Mouse (Mus musculus): ENCODE results near the gene Gm4302. TPM values are rescaled to one million over a fixed set of nuclear protein-coding genes. Genes with fewer than 3 reads are reported as not detected.

Gene Gm4302
- polyA plus RNA-seq, 1 experiment from 2014 or later = not detected

Other genes starting within 250 kb of the Gm4302 start
- not detected in 2 replicates for gene Gm4301, start 5.2 kb upstream of the Gm4302 start, polyA plus RNA-seq (2015; fragmentation: Nextera tagmentation; extraction: Ambion mirVana)
- gene Gm4303, start 5.1 kb downstream of the Gm4302 start, polyA plus RNA-seq (2015; fragmentation: Nextera tagmentation; extraction: Ambion mirVana) = not detected in 2 replicates
- not detected in 2 replicates for gene Gm4305, start 10.3 kb downstream of the Gm4302 start, polyA plus RNA-seq (2015; fragmentation: Nextera tagmentation; extraction: Ambion mirVana)
- gene Gm4307, start 20.5 kb downstream of the Gm4302 start, polyA plus RNA-seq (2015; fragmentation: Nextera tagmentation; extraction: Ambion mirVana) = not detected in 2 replicates
- gene Gm4312, start 41.7 kb downstream of the Gm4302 start, polyA plus RNA-seq (2015; fragmentation: Nextera tagmentation; extraction: Ambion mirVana) = not detected in 2 replicates
- gene Tmtc3, start 146.5 kb downstream of the Gm4302 start, polyA plus RNA-seq (2015; fragmentation: Nextera tagmentation; extraction: Ambion mirVana) = 9.0 and 11.3 TPM in 2 replicates
- gene Cep290, start 146.7 kb downstream of the Gm4302 start, polyA plus RNA-seq (2015; fragmentation: Nextera tagmentation; extraction: Ambion mirVana) = 5.8 and 6.3 TPM in 2 replicates
- 14.4 and 17.8 TPM in 2 replicates for gene 4930430F08Rik, start 249.6 kb downstream of the Gm4302 start, polyA plus RNA-seq (2015; fragmentation: Nextera tagmentation; extraction: Ambion mirVana)
- 0.19 TPM in 1 of 2 replicates, not detected in the other for gene 1700017N19Rik, start 249.6 kb downstream of the Gm4302 start, polyA plus RNA-seq (2015; fragmentation: Nextera tagmentation; extraction: Ambion mirVana)

Measured in hindbrain, embryonic 16.5 days (tissue).